Mouse (Mus musculus): ENCODE data around the gene Rptor. TPM values are rescaled to one million over a fixed set of nuclear protein-coding genes. Genes with fewer than 3 reads are reported as not detected.

Rptor gene
- polyA plus RNA-seq, 1 experiment from 2014 or later: 12.7 TPM

GRCm38 (mm10) chr11:119678427-119678826 lies 75.7 kb downstream of the Rptor start:
- Histone ChIP-seq H3K9me3 (ENCODE audit: control insufficient read depth, low read depth, low read length) (no peaks in the 10 kb centered on the region), H3K27ac (ENCODE audit: low read length) (no peak overlapping the region), H3K4me2 (replicated peaks; ENCODE audit: low read depth, low read length) (no peak overlapping the region), H3K4me3 (ENCODE audit: low read depth, low read length) (no peak overlapping the region), H3K36me3 (ENCODE audit: control insufficient read depth, insufficient read depth, low read length) (no peaks in the 10 kb centered on the region), H3K4me1 (ENCODE audit: control insufficient read depth, insufficient read depth, low read length) (peaks cover 6% of the 10 kb centered on the region), H3K27me3 (ENCODE audit: control insufficient read depth, insufficient read depth, low read length) (no peaks in the 10 kb centered on the region), H3K9ac (replicated peaks; ENCODE audit: low read depth, low read length) (no peak overlapping the region)
- 80% methylated on average over 5 of the region's 5 CpGs for WGBS
- no peak for ATAC-seq (ENCODE audit: insufficient number of reproducible peaks, insufficient read depth, low FRiP score, low read depth)

- H3K4me1 ChIP-seq (ENCODE audit: control insufficient read depth, insufficient read depth, low read length): peaks cover 22% of the 10 kb centered on the region
- no peaks in the 10 kb centered on the region for H3K36me3 ChIP-seq (ENCODE audit: control insufficient read depth, insufficient read depth, low read length)
- no peak for ATAC-seq (ENCODE audit: insufficient number of reproducible peaks, insufficient read depth, low FRiP score, low read depth)
- H3K27ac ChIP-seq (ENCODE audit: low read length): no peak overlapping the region
- no peak overlapping the region for H3K4me2 ChIP-seq (replicated peaks; ENCODE audit: low read depth, low read length)
- no peaks in the 10 kb centered on the region for H3K9me3 ChIP-seq (ENCODE audit: control insufficient read depth, low read depth, low read length)
- 92% methylated on average over 2 of the region's 2 CpGs for WGBS
- no peak overlapping the region for H3K9ac ChIP-seq (replicated peaks; ENCODE audit: low read depth, low read length)
- no peaks in the 10 kb centered on the region for H3K27me3 ChIP-seq (ENCODE audit: control insufficient read depth, insufficient read depth, low read length)
- H3K4me3 ChIP-seq (ENCODE audit: low read depth, low read length): no peak overlapping the region
Measured at GRCm38 (mm10) chr11:119680735-119681134, 78.0 kb downstream of the Rptor start.

- no peaks in the 10 kb centered on the region for H3K9me3 ChIP-seq (ENCODE audit: control insufficient read depth, low read depth, low read length)
- WGBS: 77% methylated on average over 2 of the region's 2 CpGs
- peaks cover 28% of the 10 kb centered on the region for H3K4me1 ChIP-seq (ENCODE audit: control insufficient read depth, insufficient read depth, low read length)
- no peak for ATAC-seq (ENCODE audit: insufficient number of reproducible peaks, insufficient read depth, low FRiP score, low read depth)
- no peaks in the 10 kb centered on the region for H3K36me3 ChIP-seq (ENCODE audit: control insufficient read depth, insufficient read depth, low read length)
- H3K4me2 ChIP-seq (replicated peaks; ENCODE audit: low read depth, low read length): no peak overlapping the region
- H3K27ac ChIP-seq (ENCODE audit: low read length): no peak overlapping the region
- no peak overlapping the region for H3K4me3 ChIP-seq (ENCODE audit: low read depth, low read length)
- no peaks in the 10 kb centered on the region for H3K27me3 ChIP-seq (ENCODE audit: control insufficient read depth, insufficient read depth, low read length)
- H3K9ac ChIP-seq (replicated peaks; ENCODE audit: low read depth, low read length): no peak overlapping the region
Measured at GRCm38 (mm10) chr11:119682285-119682684, 79.6 kb downstream of the Rptor start.

- Histone ChIP-seq H3K9ac (replicated peaks; ENCODE audit: low read depth, low read length) (no peak overlapping the region), H3K4me3 (ENCODE audit: low read depth, low read length) (no peak overlapping the region), H3K27me3 (ENCODE audit: control insufficient read depth, insufficient read depth, low read length) (no peaks in the 10 kb centered on the region), H3K9me3 (ENCODE audit: control insufficient read depth, low read depth, low read length) (no peaks in the 10 kb centered on the region), H3K4me1 (ENCODE audit: control insufficient read depth, insufficient read depth, low read length) (peaks cover 28% of the 10 kb centered on the region), H3K27ac (ENCODE audit: low read length) (no peak overlapping the region), H3K4me2 (replicated peaks; ENCODE audit: low read depth, low read length) (no peak overlapping the region), H3K36me3 (ENCODE audit: control insufficient read depth, insufficient read depth, low read length) (no peaks in the 10 kb centered on the region)
- ATAC-seq (ENCODE audit: insufficient number of reproducible peaks, insufficient read depth, low FRiP score, low read depth): no peak
- 49% methylated on average over 2 of the region's 2 CpGs for WGBS
Measured at GRCm38 (mm10) chr11:119683796-119684195, 81.1 kb downstream of the Rptor start.

GRCm38 (mm10) chr11:119685477-119685876 lies 82.8 kb downstream of the Rptor start:
- WGBS: 17% methylated on average over 5 of the region's 5 CpGs

GRCm38 (mm10) chr11:119685910-119686659 lies 83.4 kb downstream of the Rptor start:
- Histone ChIP-seq H3K4me1 (ENCODE audit: control insufficient read depth, insufficient read depth, low read length) (peaks cover 28% of the 10 kb centered on the region), H3K27ac (ENCODE audit: low read length) (peak overlapping the region; percentile 13; the same call in 1 of the 2 replicates), H3K9ac (replicated peaks; ENCODE audit: low read depth, low read length) (no peak overlapping the region), H3K27me3 (ENCODE audit: control insufficient read depth, insufficient read depth, low read length) (no peaks in the 10 kb centered on the region), H3K4me3 (ENCODE audit: low read depth, low read length) (no peak overlapping the region), H3K9me3 (ENCODE audit: control insufficient read depth, low read depth, low read length) (no peaks in the 10 kb centered on the region), H3K36me3 (ENCODE audit: control insufficient read depth, insufficient read depth, low read length) (no peaks in the 10 kb centered on the region), H3K4me2 (replicated peaks; ENCODE audit: low read depth, low read length) (no peak overlapping the region)
- no peak for ATAC-seq (ENCODE audit: insufficient number of reproducible peaks, insufficient read depth, low FRiP score, low read depth)
- WGBS: 48% methylated on average over 2 of the region's 2 CpGs

More at GRCm38 (mm10) chr11:119685477-119685876, 82.8 kb downstream of the Rptor start:
- no peak for ATAC-seq (ENCODE audit: insufficient number of reproducible peaks, insufficient read depth, low FRiP score, low read depth)
- Histone ChIP-seq H3K27me3 (ENCODE audit: control insufficient read depth, insufficient read depth, low read length) (no peaks in the 10 kb centered on the region), H3K4me1 (ENCODE audit: control insufficient read depth, insufficient read depth, low read length) (peaks cover 28% of the 10 kb centered on the region), H3K9me3 (ENCODE audit: control insufficient read depth, low read depth, low read length) (no peaks in the 10 kb centered on the region), H3K36me3 (ENCODE audit: control insufficient read depth, insufficient read depth, low read length) (no peaks in the 10 kb centered on the region), H3K4me3 (ENCODE audit: low read depth, low read length) (no peak overlapping the region), H3K4me2 (replicated peaks; ENCODE audit: low read depth, low read length) (no peak overlapping the region), H3K9ac (replicated peaks; ENCODE audit: low read depth, low read length) (no peak overlapping the region), H3K27ac (ENCODE audit: low read length) (peak overlapping the region; percentile 13; the same call in 1 of the 2 replicates)

GRCm38 (mm10) chr11:119687316-119687715 lies 84.6 kb downstream of the Rptor start:
- H3K4me2 ChIP-seq (replicated peaks; ENCODE audit: low read depth, low read length): no peak overlapping the region
- H3K9ac ChIP-seq (replicated peaks; ENCODE audit: low read depth, low read length): no peak overlapping the region
- H3K27ac ChIP-seq (ENCODE audit: low read length): no peak overlapping the region
- 62% methylated on average over 3 of the region's 3 CpGs for WGBS
- peaks cover 24% of the 10 kb centered on the region for H3K4me1 ChIP-seq (ENCODE audit: control insufficient read depth, insufficient read depth, low read length)
- no peaks in the 10 kb centered on the region; the same call in 1 of the 2 replicates for H3K36me3 ChIP-seq (ENCODE audit: control insufficient read depth, insufficient read depth, low read length)
- no peaks in the 10 kb centered on the region for H3K27me3 ChIP-seq (ENCODE audit: control insufficient read depth, insufficient read depth, low read length)
- H3K9me3 ChIP-seq (ENCODE audit: control insufficient read depth, low read depth, low read length): no peaks in the 10 kb centered on the region
- ATAC-seq (ENCODE audit: insufficient number of reproducible peaks, insufficient read depth, low FRiP score, low read depth): no peak
- no peak overlapping the region for H3K4me3 ChIP-seq (ENCODE audit: low read depth, low read length)

- H3K36me3 ChIP-seq (ENCODE audit: control insufficient read depth, insufficient read depth, low read length): no peaks in the 10 kb centered on the region; the same call in 1 of the 2 replicates
- peaks cover 24% of the 10 kb centered on the region for H3K4me1 ChIP-seq (ENCODE audit: control insufficient read depth, insufficient read depth, low read length)
- no peak overlapping the region for H3K27ac ChIP-seq (ENCODE audit: low read length)
- no peak for ATAC-seq (ENCODE audit: insufficient number of reproducible peaks, insufficient read depth, low FRiP score, low read depth)
- no peak overlapping the region for H3K9ac ChIP-seq (replicated peaks; ENCODE audit: low read depth, low read length)
- no peak overlapping the region for H3K4me2 ChIP-seq (replicated peaks; ENCODE audit: low read depth, low read length)
- no peak overlapping the region for H3K4me3 ChIP-seq (ENCODE audit: low read depth, low read length)
- H3K27me3 ChIP-seq (ENCODE audit: control insufficient read depth, insufficient read depth, low read length): no peaks in the 10 kb centered on the region
- H3K9me3 ChIP-seq (ENCODE audit: control insufficient read depth, low read depth, low read length): no peaks in the 10 kb centered on the region
Measured at GRCm38 (mm10) chr11:119687966-119688365, 85.3 kb downstream of the Rptor start.

GRCm38 (mm10) chr11:119689936-119690335 lies 87.2 kb downstream of the Rptor start:
- no peaks in the 10 kb centered on the region for H3K9me3 ChIP-seq (ENCODE audit: control insufficient read depth, low read depth, low read length)
- no peak overlapping the region for H3K9ac ChIP-seq (replicated peaks; ENCODE audit: low read depth, low read length)
- no peak overlapping the region for H3K4me3 ChIP-seq (ENCODE audit: low read depth, low read length)
- H3K27ac ChIP-seq (ENCODE audit: low read length): no peak overlapping the region
- peaks cover 24% of the 10 kb centered on the region for H3K4me1 ChIP-seq (ENCODE audit: control insufficient read depth, insufficient read depth, low read length)
- H3K36me3 ChIP-seq (ENCODE audit: control insufficient read depth, insufficient read depth, low read length): no peaks in the 10 kb centered on the region; the same call in 1 of the 2 replicates
- WGBS: 74% methylated on average over 3 of the region's 3 CpGs
- no peaks in the 10 kb centered on the region for H3K27me3 ChIP-seq (ENCODE audit: control insufficient read depth, insufficient read depth, low read length)
- H3K4me2 ChIP-seq (replicated peaks; ENCODE audit: low read depth, low read length): no peak overlapping the region
- ATAC-seq (ENCODE audit: insufficient number of reproducible peaks, insufficient read depth, low FRiP score, low read depth): no peak
